In the genomic region with DNA sequence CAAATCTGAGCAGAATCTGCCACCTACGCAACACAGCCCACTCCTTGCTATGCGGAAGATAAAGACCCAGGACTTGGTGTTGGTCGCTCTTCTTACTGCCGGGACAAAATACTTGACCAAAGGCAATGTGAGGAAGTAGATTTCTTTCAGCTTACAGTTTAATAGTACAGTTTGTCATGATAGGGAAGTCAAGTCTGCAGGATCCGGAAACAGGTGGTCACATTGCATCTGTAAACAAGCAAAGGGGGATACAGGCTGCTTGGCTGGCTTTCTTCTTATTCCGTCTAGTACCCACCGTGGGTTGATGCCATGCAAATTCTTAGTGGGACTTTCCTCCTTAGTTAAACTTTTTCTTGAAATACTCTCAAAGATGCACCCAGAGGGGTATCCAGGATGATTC, we compare ENCODE assay signal across 27 mouse cellular contexts.
DNase-seq lines count a peak whose midpoint lies in the region; ATAC-seq and TF ChIP-seq lines count a peak whose summit lies in the region.
"Had no signal": no experiment of that assay in that cellular context is flagged by ENCODE, and none has a peak within 500 bp of the region (broad histone marks: within the 10 kb centered on the region; RNA-seq: fewer than 3 reads in every experiment).

No protein-coding gene starts in this region.

- intact Hi-C loops in left cerebral cortex, postnatal 25 days (cut with DNase I): no loop called here

- no peaks in the 10 kb centered on the region for H3K36me3 ChIP-seq in kidney, embryonic 15.5 days
- no peaks in the 10 kb centered on the region for H3K36me3 ChIP-seq in stomach, postnatal 0 days (ENCODE audit: control insufficient read depth, insufficient read depth, low read length)
- H3K36me3 ChIP-seq: embryonic facial prominence, embryonic 13.5 days; G1E; hindbrain, embryonic 10.5 days; limb, embryonic 10.5 days; neural tube, embryonic 15.5 days had no signal

- no peak for TF ChIP-seq EP300 in stomach, postnatal 0 days (optimal IDR thresholded peaks at IDR 0.05)

- no peak overlapping the region for H3K9ac ChIP-seq in kidney, embryonic 15.5 days
- no peak overlapping the region for H3K9ac ChIP-seq in stomach, postnatal 0 days (ENCODE audit: low read length)
- H3K9ac ChIP-seq: embryonic facial prominence, embryonic 13.5 days; forebrain, embryonic 13.5 days; neural tube, embryonic 15.5 days had no signal

- no peak for TF ChIP-seq CTCF in bone marrow, adult 2 months (IDR thresholded peaks at IDR 0.05; ENCODE audit: control insufficient read depth, insufficient read depth, low read length)
- no peak for TF ChIP-seq CTCF in stomach, postnatal 0 days (IDR thresholded peaks at IDR 0.05; ENCODE audit: low read depth)

- H3K27me3 ChIP-seq in kidney, embryonic 15.5 days: no peaks in the 10 kb centered on the region
- no peaks in the 10 kb centered on the region for H3K27me3 ChIP-seq in stomach, postnatal 0 days (ENCODE audit: control insufficient read depth, insufficient read depth, low read length)
- H3K27me3 ChIP-seq: embryonic facial prominence, embryonic 13.5 days; forebrain, embryonic 13.5 days; neural tube, embryonic 15.5 days; Patski had no signal

- no peak overlapping the region for H3K4me3 ChIP-seq in kidney, embryonic 15.5 days (replicated peaks)
- H3K4me3 ChIP-seq in bone marrow, adult 2 months (replicated peaks; ENCODE audit: control insufficient read depth, low read depth, low read length): no peak overlapping the region
- H3K4me3 ChIP-seq in stomach, postnatal 0 days (ENCODE audit: low read depth, low read length): no peak overlapping the region
- H3K4me3 ChIP-seq: embryonic facial prominence, embryonic 13.5 days; erythroblast, embryonic 14.5 days; forebrain, embryonic 13.5 days; gastrocnemius, adult 2 months; hindbrain, embryonic 10.5 days; left cerebral cortex, adult 2 months; limb, embryonic 10.5 days; neural tube, embryonic 15.5 days had no signal

- H3K4me2 ChIP-seq in kidney, embryonic 15.5 days: no peak overlapping the region
- H3K4me2 ChIP-seq in stomach, postnatal 0 days (replicated peaks; ENCODE audit: low read depth): no peak overlapping the region
- H3K4me2 ChIP-seq: embryonic facial prominence, embryonic 13.5 days; forebrain, embryonic 13.5 days; midbrain, embryonic 11.5 days; neural tube, embryonic 15.5 days had no signal

- peak overlapping the region; percentile 88; the same call in 1 of the 2 replicates for H3K27ac ChIP-seq in kidney, embryonic 15.5 days
- peak overlapping the region; percentile 35; the same call in 1 of the 2 replicates for H3K27ac ChIP-seq in bone marrow, adult 2 months (ENCODE audit: control insufficient read depth, insufficient read depth, low read depth, low read length, poor library complexity)
- H3K27ac ChIP-seq in stomach, postnatal 0 days (replicated peaks): peak overlapping the region; percentile 53; the same call in 1 of the 2 replicates
- H3K27ac ChIP-seq: embryonic facial prominence, embryonic 13.5 days; forebrain, embryonic 13.5 days; gastrocnemius, adult 2 months; hindbrain, embryonic 10.5 days; hindbrain, postnatal 0 days; left cerebral cortex, adult 2 months; limb, embryonic 10.5 days; neural tube, embryonic 15.5 days had no signal

- H3K4me1 ChIP-seq in kidney, embryonic 15.5 days: peaks cover 19% of the 10 kb centered on the region
- peaks cover 3% of the 10 kb centered on the region for H3K4me1 ChIP-seq in bone marrow, adult 2 months (ENCODE audit: control insufficient read depth, insufficient read depth, low read length)
- H3K4me1 ChIP-seq in stomach, postnatal 0 days (replicated peaks; ENCODE audit: control insufficient read depth, insufficient read depth): no peaks in the 10 kb centered on the region
- H3K4me1 ChIP-seq: forebrain, embryonic 13.5 days; hindbrain, embryonic 10.5 days; neural tube, embryonic 15.5 days had no signal

- WGBS in kidney, embryonic 15.5 days: 85% methylated on average over 7 of the region's 7 CpGs
- 6% methylated on average over 7 of the region's 7 CpGs for WGBS in bone marrow, adult 2 months
- 83% methylated on average over 7 of the region's 7 CpGs for WGBS in stomach, postnatal 0 days

- TF ChIP-seq POLR2A in bone marrow, adult 2 months (IDR thresholded peaks at IDR 0.05; ENCODE audit: borderline replicate concordance, control insufficient read depth, low read depth, low read length): no peak

- H3K9me3 ChIP-seq in kidney, embryonic 15.5 days (replicated peaks): no peaks in the 10 kb centered on the region
- no peaks in the 10 kb centered on the region for H3K9me3 ChIP-seq in stomach, postnatal 0 days (ENCODE audit: control insufficient read depth, low read length)
- H3K9me3 ChIP-seq: embryonic facial prominence, embryonic 13.5 days; forebrain, embryonic 13.5 days; G1E; hindbrain, embryonic 10.5 days; limb, embryonic 10.5 days; neural tube, embryonic 15.5 days had no signal

- no peak for ATAC-seq in kidney, embryonic 15.5 days (replicated peaks; ENCODE audit: low FRiP score)
- peak; percentile 55 for ATAC-seq in megakaryocyte, adult 5-6 weeks (ENCODE audit: poor library complexity, severe bottlenecking)
- ATAC-seq in stomach, postnatal 0 days (ENCODE audit: low FRiP score, low TSS enrichment): no peak
- ATAC-seq: forebrain, embryonic 13.5 days; hindbrain, postnatal 0 days; Patski had no signal

- DNase-seq in kidney, adult 8-10 months: no peak
- DNase-seq in stomach, postnatal 0 days (ENCODE audit: low spot score): no peak
- DNase-seq in liver: no peak
- no peak for DNase-seq in left cerebral cortex, postnatal 25 days (ENCODE audit: low spot score in 2 of 2)
- DNase-seq: adrenal gland, postnatal 36 days; cerebellum, adult 11-12 months; cerebellum, postnatal 25 days; embryo, embryonic 11 days; gastrocnemius, adult 2 months; kidney, adult 11 months; layer of hippocampus, adult 9-11 months; lung, postnatal 4 days; thymus, postnatal 25 days had no signal

Comparison
In these comparisons a context has a peak if more than half of its experiments do, and no peak if none do; other contexts are left out.
1. H3K27ac ChIP-seq: peak in every context shown above with its lines; median percentile 88 in kidney, embryonic 15.5 days; 53 in stomach, postnatal 0 days; 35 in bone marrow, adult 2 months.